Mouse (Mus musculus) left cerebral cortex, adult 8-10 months (tissue): ENCODE measurements around the gene Rap1gap2. TPM values are rescaled to one million over a fixed set of nuclear protein-coding genes. Genes with fewer than 3 reads are reported as not detected.
"Not testable (repeated sequence)": the region's sequence is repeated elsewhere in the genome, so short reads cannot be mapped to it uniquely, and the experiment has no call there.

Source experiments
- DNase-seq, 2 experiments: peaks; one replicate each; pipeline ENCODE4 v3.0.0; 2022; ENCODE audit warnings: low spot score in 2 of 2
- total RNA-seq, 4 experiments: library from RNA; stranded (reverse); gene quantifications; 2 replicates each; pipeline ENCODE4 v1.2.4; 2022

Rap1gap2 gene
- total RNA-seq, 4 experiments from 2014 or later: 154 to 168 (median 162) TPM

DNA sequence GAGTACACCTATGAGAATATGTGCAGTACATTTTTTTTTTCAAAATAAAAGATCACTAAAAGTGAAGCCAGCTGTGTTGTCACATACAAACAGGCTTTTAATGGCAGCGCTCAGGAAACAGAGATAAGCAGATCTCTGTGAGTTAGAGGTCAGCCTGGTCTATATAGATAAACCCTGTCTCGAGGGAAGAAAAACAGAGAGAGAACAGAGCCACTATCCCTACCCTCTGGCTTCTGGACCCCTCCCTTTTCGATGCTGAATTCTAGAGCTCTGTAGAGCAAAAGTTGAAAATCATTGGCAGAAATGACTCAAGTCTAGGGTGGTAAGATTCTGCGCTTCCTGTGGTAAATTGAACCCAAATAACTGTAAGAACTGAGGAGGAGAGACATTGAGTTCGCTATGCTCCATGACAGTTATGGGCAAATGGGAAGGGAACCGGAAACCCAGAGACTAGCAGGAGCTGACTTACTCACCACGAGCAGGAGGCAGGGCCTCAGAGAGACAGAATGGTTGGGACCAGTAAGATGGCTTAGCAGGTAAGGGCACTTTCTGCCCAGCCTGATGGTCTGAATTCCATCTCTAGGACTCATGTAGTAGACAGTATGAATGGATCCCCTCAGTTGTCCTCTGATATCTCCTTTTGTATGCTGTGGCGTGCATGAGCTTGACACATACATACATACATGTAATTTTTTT lies 11.4 kb upstream of the Rap1gap2 start:
- no peak for DNase-seq

DNA sequence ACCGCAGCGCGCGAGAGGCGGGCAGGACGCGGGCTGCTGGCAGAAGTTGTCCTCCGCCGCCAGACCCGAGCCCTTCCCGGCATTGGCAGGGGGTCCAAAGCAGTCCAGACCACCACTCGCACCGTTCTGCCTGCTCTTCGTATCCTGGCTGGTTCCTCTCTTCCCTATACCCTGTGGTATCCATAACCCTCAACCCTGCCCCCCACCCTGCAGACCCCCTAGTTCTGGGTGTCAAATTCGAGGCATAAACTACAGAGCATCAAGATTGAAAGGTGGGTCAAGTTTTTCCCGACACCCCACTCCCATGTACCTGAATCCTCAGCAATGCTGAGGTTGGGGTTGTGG lies 9.2 kb upstream of the Rap1gap2 start:
- no peak for DNase-seq

DNA sequence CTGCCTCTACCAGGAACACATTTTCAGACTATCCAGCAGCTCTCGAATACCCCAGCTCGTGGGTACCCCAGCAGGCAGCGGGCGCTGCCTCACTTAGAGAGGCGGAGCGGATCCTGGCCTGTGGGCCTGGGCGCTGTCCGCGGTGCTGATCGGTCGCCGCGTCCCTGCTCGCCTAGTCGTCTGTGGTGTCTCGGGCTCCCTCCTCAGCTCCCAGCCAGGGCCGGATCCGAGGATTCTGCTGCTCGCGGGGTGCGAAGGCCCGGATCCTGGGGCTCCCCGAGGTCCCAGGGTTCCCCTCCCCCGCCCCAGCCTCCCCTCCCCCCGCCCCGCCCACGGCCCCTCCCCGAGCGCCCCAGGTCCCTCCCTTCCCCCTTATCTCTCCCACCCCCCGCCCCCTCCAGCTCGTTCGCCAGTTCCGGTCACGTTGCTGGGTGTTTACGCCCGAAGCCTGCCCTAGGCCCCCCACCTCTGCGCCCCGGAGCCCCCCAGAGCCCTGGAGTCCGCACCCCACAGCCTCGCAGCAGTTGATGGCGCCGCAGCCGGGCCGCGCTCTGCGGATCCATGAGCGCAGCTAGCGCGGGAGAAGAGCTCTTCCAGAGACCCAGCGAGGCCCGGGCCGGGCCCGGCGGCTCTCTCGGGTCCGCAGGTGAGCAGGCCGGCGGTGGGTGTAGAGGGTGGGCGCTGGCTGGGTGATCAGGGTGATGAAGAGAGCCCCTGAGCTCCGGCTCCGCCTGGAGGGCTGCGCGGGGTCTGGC lies 8.7 kb upstream of the Rap1gap2 start, which contains the start of gene Ccdc92b:
TSS of gene Ccdc92b (plus strand) at position 405 of the 755 bp plus-strand sequence.
- peak in 1 of 2 experiments; percentile 60 for DNase-seq

DNA sequence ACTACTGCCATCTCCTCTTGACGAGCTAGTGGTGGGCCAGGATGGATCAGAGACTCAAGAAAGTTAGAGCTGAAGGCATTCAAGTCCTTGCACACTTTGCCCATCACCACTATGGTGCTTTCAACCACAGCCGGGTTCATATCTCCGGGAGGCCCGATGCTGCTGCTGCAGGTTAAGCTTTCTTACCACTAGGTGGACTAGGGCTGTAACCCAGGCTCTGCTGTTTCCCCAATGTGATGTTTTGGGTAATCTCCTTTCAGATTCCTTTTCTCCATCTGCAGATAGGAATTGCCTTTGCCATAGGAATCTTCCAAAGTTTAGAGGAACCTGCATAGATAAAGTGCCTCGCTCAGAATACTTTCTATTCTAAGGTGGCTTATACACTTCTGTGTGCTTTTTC lies 4.9 kb upstream of the Rap1gap2 start:
- DNase-seq: no peak

DNA sequence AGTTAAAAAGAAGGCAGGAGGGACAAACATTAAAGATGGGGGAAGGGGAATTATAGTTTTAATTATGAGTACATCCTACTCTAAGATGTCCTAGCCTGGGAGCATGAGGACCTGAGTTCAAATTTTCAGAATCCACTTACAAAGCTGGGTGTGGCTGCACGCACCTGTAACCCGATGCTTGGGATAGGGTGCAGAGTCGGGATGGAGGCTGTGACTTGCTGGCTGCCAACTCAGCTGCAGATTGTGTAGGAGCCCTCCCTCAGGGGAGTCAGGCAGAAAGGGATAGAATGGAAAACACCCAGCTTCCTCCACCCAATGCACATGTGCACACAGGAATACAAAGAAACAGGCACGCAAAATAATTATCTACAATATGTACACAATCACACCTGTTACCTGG lies 2.7 kb upstream of the Rap1gap2 start:
- no peak for DNase-seq

DNA sequence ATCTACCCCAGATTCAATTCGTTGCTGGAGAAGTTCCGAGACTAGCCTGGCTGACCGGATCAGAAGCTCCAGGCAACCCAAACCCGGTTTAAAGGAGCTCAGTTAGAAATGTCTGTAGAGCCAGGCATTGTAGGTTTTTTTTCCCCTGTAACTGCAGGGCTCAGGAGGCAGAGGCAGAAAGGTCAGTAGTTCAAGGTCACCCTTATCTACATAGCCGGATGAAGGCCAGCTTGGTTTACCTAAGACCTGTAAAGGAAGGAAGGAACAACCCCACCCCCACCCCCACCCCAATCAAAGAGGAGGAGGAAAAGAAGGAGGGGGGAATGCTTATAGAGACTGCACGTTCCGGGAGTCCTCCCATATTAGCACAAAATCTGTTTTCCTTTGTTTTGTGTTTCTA lies 722 bp upstream of the Rap1gap2 start:
- DNase-seq: no peak

DNA sequence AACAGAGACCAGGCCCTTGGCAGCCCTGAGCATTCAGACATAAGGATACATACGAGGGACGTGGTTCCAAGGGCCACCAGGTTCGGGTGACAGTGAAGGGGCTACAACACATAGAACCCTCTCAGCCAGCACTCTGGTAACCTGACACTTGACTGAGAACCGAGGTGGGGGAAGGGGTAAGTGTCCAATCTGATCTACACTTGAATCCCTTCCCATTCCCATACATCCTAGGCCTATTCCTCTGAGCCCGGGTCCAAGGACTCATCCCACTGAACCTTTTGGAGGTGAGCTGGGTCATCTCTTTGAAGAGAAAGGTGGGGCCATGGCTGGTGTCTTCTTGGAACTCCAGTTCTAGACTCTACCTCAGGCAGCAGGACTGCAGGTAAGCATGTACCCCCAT lies 647 bp downstream of the Rap1gap2 start:
- DNase-seq: no peak

DNA sequence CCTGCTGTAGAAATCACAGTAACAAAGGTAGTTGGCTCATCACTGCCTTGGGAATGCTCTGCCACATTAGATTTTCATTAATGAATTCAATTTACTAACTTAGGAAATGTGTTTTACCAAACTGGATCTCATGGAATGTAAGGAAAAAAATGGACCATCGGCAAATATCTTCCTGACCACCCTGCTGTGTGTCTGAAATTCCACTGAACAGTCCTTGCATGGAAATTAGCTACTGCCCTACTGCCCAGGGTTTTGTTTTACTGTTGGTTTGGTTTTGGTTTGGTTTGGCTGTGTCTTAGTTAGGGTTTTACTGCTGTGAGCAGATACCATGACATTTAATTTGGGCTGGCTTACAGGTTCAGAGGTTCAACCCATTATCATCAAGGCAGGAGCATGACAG lies 8.4 kb downstream of the Rap1gap2 start:
- no peak for DNase-seq

DNA sequence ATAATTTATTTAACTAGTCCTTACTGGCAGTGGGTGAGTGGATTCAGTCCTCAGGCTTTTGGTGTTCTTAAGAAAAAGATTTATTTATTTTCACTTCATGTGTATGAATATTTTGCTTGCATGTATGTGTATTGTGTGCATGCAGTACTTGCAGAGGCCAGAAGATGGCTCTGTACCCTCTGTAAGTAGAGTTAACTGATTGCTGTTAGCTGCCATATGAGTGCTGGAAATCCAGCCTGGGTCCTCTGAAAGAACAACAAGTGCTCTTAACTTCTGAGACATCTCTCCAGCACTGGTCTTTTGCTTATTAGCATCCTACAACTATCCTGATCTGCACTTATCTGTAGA lies 12.8 kb downstream of the Rap1gap2 start:
- no peak for DNase-seq

DNA sequence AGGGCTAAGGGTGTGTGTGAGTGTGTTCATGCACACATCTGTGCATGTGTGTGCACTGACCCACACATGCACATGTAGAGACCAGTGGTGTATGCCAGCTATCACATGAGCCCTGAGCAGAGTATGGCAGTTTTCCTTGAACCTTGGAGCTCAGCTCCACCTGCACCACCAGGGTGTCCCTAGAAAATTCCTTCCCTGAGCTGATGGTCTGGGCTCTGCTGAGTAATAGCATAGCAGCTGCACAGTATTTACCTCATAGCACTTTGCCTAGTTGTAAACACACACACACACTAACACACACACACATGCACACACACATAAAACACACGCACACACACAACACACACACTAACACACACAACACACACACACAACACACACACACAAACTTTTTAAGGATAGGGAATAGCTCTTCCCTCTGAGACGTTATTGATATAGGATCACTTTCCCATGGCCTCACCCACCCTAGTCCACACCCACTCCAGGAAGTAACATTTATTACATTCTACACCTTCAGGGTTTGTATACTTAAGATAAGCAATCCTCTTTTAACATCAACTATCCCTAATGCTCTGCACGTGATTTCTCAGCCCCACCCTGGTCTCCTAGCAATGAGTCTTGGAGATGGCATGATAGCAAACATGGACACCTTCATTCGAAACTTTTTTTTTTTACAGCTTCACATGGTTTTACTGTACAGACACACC lies 13.3 kb downstream of the Rap1gap2 start:
- no peak for DNase-seq

DNA sequence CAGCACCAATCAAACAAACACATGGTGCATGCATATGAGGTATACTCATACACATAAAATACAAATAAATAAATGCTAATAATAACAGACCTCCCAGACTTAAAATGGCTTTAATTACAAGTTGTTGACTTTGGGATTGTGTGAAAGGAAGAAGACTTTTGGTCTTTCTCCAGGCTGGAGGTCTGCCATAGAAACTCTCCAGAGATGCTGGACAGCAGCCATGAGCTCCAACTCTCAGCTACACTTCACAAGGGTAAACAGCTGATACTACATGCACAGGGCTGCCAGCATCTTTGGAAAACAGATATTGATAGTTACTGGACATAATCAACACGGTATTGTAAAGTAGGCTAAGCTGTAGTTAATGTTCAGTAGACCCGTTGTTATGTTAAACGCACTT lies 18.5 kb downstream of the Rap1gap2 start:
- no peak for DNase-seq

DNA sequence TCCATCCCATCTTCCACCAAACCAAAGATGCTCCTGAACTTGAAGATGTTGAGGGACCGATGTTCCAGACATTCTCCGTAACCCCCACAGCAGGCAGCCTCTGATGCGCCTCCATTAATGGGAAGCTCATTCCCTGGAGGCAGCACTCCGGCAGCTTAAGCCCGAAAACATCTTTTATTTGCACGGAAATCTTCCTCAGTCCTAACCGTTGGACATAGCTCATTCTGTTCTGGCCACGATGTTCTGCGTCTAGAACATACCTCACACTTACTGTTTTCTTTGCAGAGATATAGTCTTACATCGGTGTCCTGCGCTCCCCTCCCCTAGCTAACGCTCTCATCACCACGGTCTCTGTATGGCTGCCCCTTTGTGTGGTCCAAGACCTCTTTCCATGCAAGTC lies 20.0 kb downstream of the Rap1gap2 start:
- no peak for DNase-seq

DNA sequence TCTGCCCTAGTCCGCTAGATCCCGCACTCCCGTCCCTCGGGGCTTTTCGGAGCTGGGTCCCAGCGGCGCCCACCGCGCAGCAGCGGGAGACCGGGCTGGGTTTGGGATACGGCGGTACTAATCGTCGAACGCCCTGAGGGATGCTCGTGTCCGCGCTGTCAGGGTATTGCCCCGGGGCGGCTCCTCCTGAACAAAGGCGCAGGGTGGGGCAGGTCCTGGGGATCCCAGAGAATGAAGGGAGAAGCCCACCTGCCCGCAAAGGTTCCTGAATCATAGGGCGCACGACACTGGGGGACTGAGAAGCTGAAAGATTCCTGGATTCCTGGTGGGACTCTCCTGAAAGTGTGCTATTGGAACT lies 20.5 kb downstream of the Rap1gap2 start:
- no peak for DNase-seq

DNA sequence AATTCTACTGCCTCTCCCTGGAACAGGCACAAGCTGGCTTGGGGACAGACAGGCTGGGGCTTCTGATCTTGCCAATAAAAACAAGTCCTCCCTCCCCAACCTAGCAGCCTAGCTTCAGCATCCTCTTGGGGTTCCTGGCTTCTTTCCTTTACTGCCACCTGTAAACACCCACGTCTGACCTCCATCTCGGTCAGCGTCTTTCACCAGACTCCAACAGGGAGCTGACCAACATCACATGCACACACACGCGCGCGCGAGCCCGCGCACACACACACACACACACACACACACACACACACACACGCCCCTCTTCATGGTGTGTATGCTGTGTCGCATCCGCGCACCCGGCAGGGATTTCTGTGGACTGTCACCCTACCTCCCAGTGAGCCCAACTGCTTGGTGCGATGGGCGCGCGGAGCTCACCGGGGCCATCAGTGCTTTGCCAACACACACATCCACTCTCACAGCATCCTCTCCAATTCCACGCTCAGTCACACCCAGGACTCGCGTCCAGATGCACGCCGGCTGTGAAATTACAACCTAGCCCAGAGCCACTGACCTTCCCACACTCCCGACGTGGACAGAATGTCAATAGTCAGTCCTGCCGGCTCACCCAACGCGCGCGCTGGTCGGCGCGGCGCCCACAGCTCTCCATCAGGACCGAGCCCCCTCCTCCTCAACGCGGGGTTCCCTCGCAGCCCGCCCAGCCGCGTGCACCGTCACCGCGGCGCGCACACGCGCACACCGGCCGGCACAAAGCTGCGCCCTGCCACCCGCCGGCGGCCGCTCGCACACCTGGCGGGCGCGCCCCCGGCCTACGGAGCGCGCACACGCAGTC lies 21.1 kb downstream of the Rap1gap2 start:
- DNase-seq: peak; percentile 43 to 62

DNA sequence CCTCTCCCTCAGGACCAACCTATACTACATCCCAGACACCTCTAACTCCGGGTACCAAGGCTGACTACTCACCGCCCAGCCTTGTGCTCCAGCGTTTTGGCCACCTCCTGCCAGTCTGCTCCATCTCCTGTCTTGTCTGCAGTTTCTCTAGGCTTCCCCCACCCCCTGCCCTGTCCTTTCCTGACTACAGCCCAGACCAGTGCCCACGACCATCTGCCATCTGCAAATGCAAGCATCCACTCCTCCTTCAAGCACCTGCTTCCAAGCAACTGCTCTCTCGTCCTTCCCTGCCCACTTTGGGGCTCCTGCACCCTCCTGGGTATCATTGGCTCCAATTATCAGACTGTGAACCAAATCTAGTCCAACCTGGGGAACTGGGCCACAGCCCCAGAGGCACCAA lies 24.3 kb downstream of the Rap1gap2 start:
- DNase-seq: peak in 1 of 2 experiments; percentile 82

DNA sequence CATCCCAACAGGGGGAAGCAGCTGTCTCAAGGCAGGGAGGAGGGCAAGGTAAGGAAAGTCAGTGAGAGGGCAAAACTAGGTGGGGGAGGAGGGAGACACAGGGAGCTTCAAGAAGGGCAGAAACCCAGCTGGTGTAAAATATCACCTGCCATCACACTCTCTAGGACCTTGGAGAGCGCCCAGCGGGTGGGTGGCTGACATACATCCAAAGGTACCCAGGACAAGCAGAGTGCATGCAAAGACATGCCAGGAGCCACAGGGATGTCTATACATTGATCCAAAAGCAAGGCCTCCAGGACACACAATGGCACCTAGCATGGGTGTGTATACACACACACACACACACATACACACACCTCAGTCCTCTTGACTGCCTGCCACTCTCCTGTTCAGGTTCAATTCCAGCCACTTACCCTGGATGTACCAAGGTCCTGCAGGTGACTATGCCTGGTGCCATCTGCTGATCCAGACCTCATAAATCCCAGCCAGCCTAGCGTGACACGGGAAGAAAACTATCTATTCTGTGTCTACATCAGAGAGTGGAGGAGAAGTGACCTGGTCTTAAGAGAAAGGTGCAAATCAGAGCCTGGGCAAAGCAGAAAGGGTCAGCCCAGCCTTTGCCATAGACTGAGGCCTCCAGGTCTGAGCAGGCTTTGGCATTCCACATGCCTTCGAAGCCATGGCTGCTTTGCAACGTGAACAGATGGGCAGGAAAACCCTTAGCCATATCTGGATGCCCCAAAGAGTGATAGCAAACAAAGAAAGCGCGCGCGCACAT lies 25.6 kb downstream of the Rap1gap2 start:
- no peak for DNase-seq

DNA sequence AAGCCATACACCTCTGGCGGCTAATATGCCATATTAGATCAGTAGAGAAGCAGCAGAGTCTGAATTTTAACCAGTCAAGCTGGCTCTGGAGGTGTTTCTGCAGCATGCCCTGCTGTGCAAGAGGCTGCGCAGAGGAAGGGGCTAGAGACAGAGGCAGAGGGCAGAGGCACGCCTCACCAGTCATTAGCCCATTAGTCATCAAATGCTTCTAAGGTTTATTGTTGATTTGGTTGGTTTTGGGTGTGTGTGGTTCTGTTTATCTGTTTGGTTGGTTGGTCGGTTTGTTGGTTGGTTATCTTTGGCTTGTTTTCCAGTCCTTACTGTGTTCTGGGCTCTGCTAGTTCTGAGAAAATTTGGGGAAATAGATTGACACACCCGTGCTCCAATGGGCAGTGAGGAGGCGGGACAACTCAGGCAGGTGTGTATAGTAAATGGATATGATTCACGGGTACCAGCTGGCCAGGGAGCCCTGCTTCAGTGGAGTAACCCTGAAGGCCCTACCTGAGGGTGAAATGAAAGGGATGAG lies 26.8 kb downstream of the Rap1gap2 start:
- DNase-seq: no peak

DNA sequence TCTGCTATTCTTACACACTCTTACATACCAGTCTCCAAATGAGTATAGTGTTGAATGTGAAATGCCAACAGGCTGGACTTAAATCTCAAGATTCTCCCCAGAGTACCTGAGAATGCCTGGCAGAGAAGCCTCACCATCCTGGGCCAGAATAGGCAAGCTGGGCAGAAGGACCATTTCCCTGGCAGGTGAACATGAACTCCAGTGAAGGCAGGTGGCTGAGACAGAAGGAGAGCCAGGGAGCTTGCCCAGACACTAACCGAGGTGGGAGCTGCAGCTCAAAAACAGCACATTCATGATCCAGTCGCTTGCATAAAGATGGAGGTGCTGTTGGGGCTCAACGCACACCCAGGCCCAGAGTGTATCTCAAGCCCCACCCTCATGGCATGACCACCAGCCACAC lies 28.3 kb downstream of the Rap1gap2 start:
- DNase-seq: no peak

DNA sequence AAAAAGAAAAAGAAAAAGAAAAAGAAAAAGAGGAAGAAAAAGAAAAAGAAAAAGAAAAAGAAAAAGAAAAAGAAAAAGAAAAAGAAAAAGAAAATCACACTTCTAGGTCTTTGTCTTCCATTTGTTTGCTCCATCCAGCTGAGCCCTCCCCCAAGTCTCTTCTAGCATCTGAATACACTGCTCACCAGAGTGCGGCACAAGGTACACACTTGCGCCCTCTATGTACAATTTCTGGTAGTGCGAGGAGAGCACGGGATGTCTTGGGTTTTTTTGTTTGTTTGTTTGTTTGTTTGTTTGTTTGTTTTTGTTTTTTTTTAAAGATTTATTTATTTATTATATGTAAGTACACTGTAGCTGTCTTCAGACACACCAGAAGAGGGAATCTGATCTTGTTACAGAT lies 29.4 kb downstream of the Rap1gap2 start:
- not testable (repeated sequence) for DNase-seq

DNA sequence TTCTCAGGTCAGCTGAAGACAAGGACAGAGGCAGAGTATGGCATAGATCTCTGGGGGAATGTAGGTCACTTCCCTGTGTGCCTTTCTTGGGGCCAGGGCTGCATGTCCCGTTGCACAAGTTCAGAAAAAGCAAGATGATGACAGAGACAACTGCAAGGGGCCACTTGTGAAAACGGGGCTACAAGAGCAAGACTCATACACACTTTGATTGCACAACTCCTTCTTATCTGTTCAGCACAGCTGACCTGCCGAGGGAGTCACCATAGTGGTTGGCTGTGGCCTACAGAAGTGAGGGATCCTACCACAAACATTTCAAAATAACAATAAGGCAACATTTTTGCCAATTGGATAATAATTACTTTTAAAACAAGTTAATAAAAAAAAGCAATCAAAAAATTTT lies 33.6 kb downstream of the Rap1gap2 start:
- DNase-seq: no peak

DNA sequence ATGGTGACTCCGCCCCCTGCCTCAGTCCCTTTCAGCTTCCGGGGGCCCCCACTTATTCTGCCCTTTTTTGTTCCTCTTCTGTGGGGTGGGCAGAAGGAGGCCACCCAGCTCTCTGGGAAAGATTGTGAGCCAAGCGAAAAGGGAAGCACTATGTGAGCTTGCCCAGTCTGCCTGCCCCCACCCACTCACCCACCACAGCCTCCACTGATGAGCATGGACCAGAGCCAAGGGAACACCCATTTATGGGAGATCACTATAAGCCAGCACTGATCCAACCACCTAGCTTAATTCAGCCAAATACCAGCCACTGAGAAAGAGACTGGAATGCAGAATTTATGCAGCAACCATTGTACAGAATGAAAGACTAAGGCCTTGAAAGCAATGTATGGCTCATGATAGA lies 34.8 kb downstream of the Rap1gap2 start:
- no peak for DNase-seq
